Mouse (Mus musculus): Measurements from ENCODE around the gene Gm47996.

Gm47996 gene

DNA sequence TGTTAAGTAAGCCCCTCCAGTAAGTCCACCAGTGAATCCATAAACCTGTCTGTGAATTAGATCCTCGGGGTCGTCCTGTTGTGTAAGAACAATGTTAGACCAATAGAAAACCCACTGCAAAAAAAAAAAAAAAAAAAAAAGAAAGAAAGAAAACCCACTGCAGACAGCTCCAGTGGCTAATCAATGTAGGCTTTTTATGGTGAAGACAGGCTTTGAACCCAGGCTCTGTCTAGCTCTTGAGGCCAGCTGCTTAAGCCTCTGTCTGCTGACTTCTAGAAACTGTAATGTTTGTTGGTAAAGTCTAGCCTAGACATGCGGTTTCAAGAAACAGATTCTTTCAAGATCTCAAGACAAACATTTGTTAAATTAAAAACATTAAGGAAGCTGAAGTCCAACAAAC is 40.2 kb downstream of the Gm47996 start:
- DNase-seq (ENCODE audit: low read depth), result no peak

DNA sequence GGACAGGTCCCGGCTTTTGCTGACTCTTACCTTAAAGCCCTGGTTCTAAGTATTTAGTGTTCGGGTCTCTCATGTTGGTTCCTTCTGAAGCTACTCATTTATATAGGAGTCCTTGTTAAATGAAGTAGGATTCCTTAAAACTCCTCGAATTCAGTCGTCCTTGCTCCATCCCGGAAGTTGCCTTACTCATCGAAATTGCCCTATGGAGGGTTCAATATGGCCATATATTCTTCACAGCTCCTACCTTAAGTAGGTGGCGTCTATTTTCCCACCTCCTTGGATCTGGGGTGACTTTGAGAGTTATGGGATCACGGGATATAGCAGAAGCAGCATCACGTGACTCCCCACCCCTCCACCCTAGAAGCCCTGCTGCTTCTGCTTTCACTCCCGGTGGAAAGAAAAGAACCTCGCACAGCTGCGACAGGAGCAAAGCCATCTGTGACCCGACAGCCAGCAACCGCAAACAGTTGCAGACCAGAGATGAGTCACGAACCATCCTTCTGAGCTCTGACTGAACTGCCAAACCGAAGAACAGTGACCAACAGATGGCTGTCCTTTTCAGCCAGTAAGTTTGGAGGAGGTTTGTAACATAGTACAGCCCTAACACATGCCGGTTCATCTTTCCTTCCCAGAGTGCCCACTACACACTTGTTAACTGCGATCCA is 40.7 kb downstream of the Gm47996 start:
- DNase-seq (ENCODE audit: low read depth), result peak; percentile 63

DNA sequence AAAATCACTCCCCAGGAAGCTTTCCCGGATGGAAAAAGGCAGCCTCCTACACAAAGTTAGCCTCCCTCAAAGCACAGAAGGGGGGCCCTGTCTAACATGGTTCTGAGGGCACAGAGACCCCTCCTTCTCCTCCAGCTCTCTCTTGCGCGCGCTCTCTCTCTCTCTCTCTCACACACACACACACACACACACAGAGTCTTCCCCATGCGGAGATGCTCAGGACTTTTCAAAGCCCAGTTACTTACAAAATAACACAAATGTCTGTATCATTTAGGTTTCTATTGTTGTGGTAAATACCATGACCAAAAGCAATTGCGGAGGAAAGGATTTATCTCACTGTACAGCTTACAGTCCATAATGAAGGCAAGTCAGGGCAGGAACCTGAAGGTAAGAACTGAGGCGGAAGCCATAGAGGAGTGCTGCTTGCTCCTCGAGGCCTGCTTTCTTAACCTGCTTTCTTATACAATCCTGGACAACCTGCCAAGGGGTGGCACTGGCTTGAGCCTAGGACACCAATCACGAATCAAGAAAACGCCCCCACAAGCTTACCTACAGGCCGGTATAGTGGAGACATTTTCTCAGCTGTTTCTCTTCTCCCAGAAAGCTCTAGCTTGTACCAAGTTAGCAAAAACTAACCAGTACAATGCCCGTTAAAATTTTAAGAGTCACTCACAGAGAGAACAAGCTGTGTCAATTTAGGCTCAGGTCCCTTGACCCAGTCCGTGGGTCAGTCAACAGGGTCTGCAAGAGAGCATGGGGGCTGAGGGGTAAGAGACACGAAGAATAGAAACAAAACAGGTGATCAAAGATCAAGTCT is 41.5 kb downstream of the Gm47996 start:
- no peak for DNase-seq (ENCODE audit: low read depth)

DNA sequence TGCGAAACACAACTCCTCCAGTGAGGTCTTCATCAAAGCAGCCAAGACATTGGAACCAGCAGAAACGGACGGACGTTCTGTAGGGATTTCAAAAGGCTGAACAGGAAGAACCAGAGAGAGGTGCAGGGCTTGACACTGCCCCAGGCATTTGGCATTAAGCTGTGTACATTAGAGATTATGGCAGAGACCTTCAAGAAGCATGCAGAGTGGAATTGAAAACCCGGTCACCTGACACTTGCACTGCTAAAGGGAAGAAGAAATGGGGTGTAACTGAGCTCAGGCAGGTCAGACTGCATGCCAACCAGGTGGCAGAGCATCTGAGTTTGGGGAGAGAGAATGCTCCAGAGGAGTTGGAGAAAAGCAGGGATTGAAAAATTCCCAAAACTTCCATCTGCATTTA is 45.5 kb downstream of the Gm47996 start:
- DNase-seq (ENCODE audit: low read depth), result no peak

DNA sequence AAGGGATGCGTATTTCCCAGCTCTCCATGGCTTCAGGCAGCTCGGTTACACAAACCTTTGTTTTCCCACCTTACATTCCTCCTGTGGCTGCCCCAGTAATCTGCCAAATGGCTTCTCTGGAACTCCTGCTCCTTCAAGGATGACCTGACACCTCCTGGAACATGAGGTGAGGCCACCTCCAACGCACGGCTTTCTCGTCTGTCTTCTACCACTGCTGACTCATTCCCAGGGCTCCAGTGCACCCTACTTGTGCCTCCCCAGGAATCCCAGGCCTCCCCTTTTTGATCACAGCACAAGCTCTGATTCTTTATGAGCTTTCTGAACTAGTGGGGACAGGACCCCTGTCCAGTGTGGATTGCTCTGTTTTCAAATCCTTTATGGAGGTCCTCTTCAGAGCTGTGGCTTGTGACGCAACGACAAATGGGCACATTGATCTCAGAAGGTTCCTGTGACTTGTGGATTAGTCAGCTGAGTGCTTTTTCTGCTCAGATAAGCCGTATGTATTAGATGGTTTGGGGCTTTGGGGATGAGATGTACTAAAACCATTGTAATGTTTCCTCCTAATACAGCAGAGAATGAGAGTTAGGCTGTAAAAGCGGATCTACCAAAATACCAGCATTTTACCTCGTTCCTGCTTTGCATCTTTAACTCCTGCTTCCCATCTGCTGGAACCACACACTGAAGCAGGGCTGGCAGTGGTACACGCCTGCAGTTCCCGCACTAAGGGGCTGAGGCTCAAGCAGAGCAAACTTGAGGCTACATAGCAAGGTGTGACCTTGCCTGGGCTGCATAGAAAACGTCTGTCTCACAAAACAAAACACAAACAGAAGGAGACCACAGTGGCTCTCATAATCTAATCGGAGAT is 48.4 kb downstream of the Gm47996 start:
- no peak for DNase-seq (ENCODE audit: low read depth)

DNA sequence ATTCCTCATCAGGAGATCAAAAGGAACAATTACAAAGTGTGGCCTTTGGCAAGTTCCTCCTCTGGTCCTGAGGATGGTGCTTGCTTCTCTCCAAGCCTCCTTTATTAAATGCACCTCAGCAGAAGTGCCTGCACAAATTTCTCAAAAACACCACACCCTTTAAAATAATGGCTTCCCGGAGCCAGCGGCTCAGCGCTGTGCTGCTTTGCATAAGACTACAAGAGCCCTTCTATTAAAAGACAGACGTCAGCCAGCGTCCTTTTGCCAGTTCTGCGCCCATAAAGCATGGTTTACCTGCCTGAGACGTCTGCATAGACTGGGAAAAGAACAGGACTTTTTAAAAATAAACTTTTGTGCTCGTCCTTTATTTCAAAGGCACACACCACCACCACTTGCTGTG is 49.1 kb downstream of the Gm47996 start:
- no peak for DNase-seq (ENCODE audit: low read depth)
